Mouse (Mus musculus) erythroid progenitor cell, adult 5-6 weeks (primary cell): Measurements from ENCODE around the gene Cldn11. TPM values are rescaled to one million over a fixed set of nuclear protein-coding genes. Genes with fewer than 3 reads are reported as not detected.

ENCODE experiments used
- total RNA-seq, 2 experiments: library from RNA; stranded (forward) in 1 of 2; stranded (reverse) in 1 of 2; fragments of 150-400 nt in 1 of 2; fragments of 186-747, 209-891 nt in 1 of 2; gene quantifications; 2 replicates each; pipeline versions ENCODE4 v1.2.3 to v1.2.4; 2015 to 2017; ENCODE audit warnings: low replicate concordance in 2 of 2

Cldn11 gene
- total RNA-seq, 2 experiments from 2014 or later: not detected

Other genes starting within 250 kb of the Cldn11 start
- gene Phc3, start 180.5 kb upstream of the Cldn11 start, total RNA-seq (2015; ENCODE audit: low replicate concordance): 15.9 and 20.2 TPM in 2 replicates
- gene Phc3, start 180.5 kb upstream of the Cldn11 start, total RNA-seq (2017; ENCODE audit: low replicate concordance): 17.8 and 23.1 TPM in 2 replicates
- gene Prkci, start 154.2 kb upstream of the Cldn11 start, total RNA-seq (2015; ENCODE audit: low replicate concordance): 2.9 and 4.3 TPM in 2 replicates
- gene Prkci, start 154.2 kb upstream of the Cldn11 start, total RNA-seq (2017; ENCODE audit: low replicate concordance): 1.3 and 2.3 TPM in 2 replicates
- gene Skil, start 54.9 kb upstream of the Cldn11 start, total RNA-seq (2015; ENCODE audit: low replicate concordance): 2.9 and 8.4 TPM in 2 replicates
- gene Skil, start 54.9 kb upstream of the Cldn11 start, total RNA-seq (2017; ENCODE audit: low replicate concordance): 4.9 and 13.2 TPM in 2 replicates
- gene Slc7a14, start 160.5 kb downstream of the Cldn11 start, total RNA-seq (2015; ENCODE audit: low replicate concordance): 0.36 TPM in 1 of 2 replicates, not detected in the other
- gene Slc7a14, start 160.5 kb downstream of the Cldn11 start, total RNA-seq (2017; ENCODE audit: low replicate concordance): not detected in 2 replicates